Mouse (Mus musculus) CD4-positive, CD25-positive, alpha-beta regulatory T cell, adult 2 months (primary cell): ENCODE data around the gene Hyal2.
A peak's percentile ranks its signal among the peaks of the same experiment; 100 is the strongest.
"Not testable (repeated sequence)": the region's sequence is repeated elsewhere in the genome, so short reads cannot be mapped to it uniquely, and the experiment has no call there.

Experiments used
- DNase-seq: peaks from one replicate; pipeline ENCODE4 v3.0.0-alpha.2; 2012; ENCODE audit warnings: low read depth, low spot score

Hyal2 gene

GRCm38 (mm10) chr9:107545602-107546001 is 22.1 kb upstream of the Hyal2 start:
- peak; percentile 85 for DNase-seq

GRCm38 (mm10) chr9:107547026-107547425 is 20.7 kb upstream of the Hyal2 start, which contains the start of gene Zmynd10:
Zmynd10 (plus strand) TSS chr9:107547298.
- DNase-seq, result peak; percentile 93

GRCm38 (mm10) chr9:107547957-107548356 is 19.8 kb upstream of the Hyal2 start:
- DNase-seq, result no peak

GRCm38 (mm10) chr9:107548820-107549219 is 18.9 kb upstream of the Hyal2 start:
- DNase-seq, result no peak

- no peak for DNase-seq
These were observed 18.3 kb upstream of the Hyal2 start for GRCm38 (mm10) chr9:107549297-107550074.

GRCm38 (mm10) chr9:107550491-107551116 is 17.1 kb upstream of the Hyal2 start:
- DNase-seq, result no peak

GRCm38 (mm10) chr9:107551117-107551889 is 16.4 kb upstream of the Hyal2 start, which contains the start of gene Rassf1:
Rassf1 (plus strand) TSS chr9:107551555.
- DNase-seq, result peak; percentile 87

- no peak for DNase-seq
These were observed 15.8 kb upstream of the Hyal2 start for GRCm38 (mm10) chr9:107551890-107552355.

- no peak for DNase-seq
These were observed 14.9 kb upstream of the Hyal2 start for GRCm38 (mm10) chr9:107552690-107553393.

GRCm38 (mm10) chr9:107553541-107554318 is 14.0 kb upstream of the Hyal2 start:
- peak; percentile 60 for DNase-seq

- DNase-seq, result peak; percentile 100
These were observed 13.4 kb upstream of the Hyal2 start for GRCm38 (mm10) chr9:107554319-107554825.

- no peak for DNase-seq
These were observed 12.7 kb upstream of the Hyal2 start for GRCm38 (mm10) chr9:107555031-107555457.

- DNase-seq, result no peak
These were observed 12.0 kb upstream of the Hyal2 start for GRCm38 (mm10) chr9:107555701-107556100.

- DNase-seq, result no peak
These were observed 11.4 kb upstream of the Hyal2 start for GRCm38 (mm10) chr9:107556346-107556745.

GRCm38 (mm10) chr9:107563029-107563581 is 4.6 kb upstream of the Hyal2 start, which contains the start of gene Tusc2:
Tusc2 (plus strand) TSS chr9:107563255.
- DNase-seq, result peak; percentile 94

GRCm38 (mm10) chr9:107565556-107565955 is 2.2 kb upstream of the Hyal2 start:
- not testable (repeated sequence) for DNase-seq

GRCm38 (mm10) chr9:107566041-107566709 is 1.6 kb upstream of the Hyal2 start:
- peak; percentile 85 for DNase-seq

GRCm38 (mm10) chr9:107566855-107567254 is 890 bp upstream of the Hyal2 start:
- DNase-seq, result no peak
